Mouse (Mus musculus) CH12.LX (cell line): ENCODE measurements at regions not wholly inside any gene's neighbourhood (a gene's known extent, or its start where the extent isn't known, plus 50 kb on each side); places are given as distances from the start of the nearest gene placed in this dataset.

Experiments used
- DNase-seq: peaks from one replicate; pipeline ENCODE4 v3.0.0-alpha.2; 2013; ENCODE audit errors: extremely low read depth
- H3K27ac ChIP-seq: 2 replicates; pipeline ENCODE4 v1.5.1; 2012; ENCODE audit warnings: low read depth, mild to moderate bottlenecking, control low read depth, moderate library complexity; ENCODE audit not compliant: insufficient read depth
- H3K27me3 ChIP-seq: replicated peaks from 2 replicates; pipeline ENCODE3; 2012; ENCODE audit warnings: inconsistent platforms
- H3K36me3 ChIP-seq, 2 experiments: replicated peaks in 1 of 2; 2 replicates each; pipeline versions ENCODE3 to v1.6.1; 2012; ENCODE audit warnings: inconsistent platforms in 1 of 2, low read length in 1 of 2, mild to moderate bottlenecking in 1 of 2, mixed read lengths in 1 of 2, moderate library complexity in 1 of 2; ENCODE audit not compliant: control insufficient read depth in 1 of 2, insufficient read depth in 1 of 2
- H3K4me1 ChIP-seq, 2 experiments: 2 replicates each; pipeline ENCODE4 v1.6.1; 2012; ENCODE audit warnings: inconsistent platforms in 1 of 2, moderate library complexity in 1 of 2; ENCODE audit not compliant: insufficient read depth in 2 of 2, control insufficient read depth in 1 of 2
- H3K4me2 ChIP-seq: 2 replicates; pipeline ENCODE4 v1.6.1; 2012; ENCODE audit warnings: low read depth, mild to moderate bottlenecking, control low read depth; ENCODE audit not compliant: poor library complexity, insufficient read depth, severe bottlenecking
- H3K4me3 ChIP-seq, 3 experiments: fragments of 150-350 bp in 1 of 3; sonication (generic) in 1 of 3; replicated peaks in 1 of 3; 2 replicates each; pipeline versions ENCODE3 to v1.5.1; 2011 to 2012; ENCODE audit warnings: low read depth in 2 of 3, low read length in 2 of 3, mild to moderate bottlenecking in 2 of 3, moderate library complexity in 2 of 3, control low read depth in 1 of 3, improper control_type of control experiment in 1 of 3, inconsistent platforms in 1 of 3, mixed read lengths in 1 of 3; ENCODE audit not compliant: poor library complexity in 1 of 3
- H3K79me2 ChIP-seq: replicated peaks from 2 replicates; pipeline ENCODE4 v1.6.1; 2012; ENCODE audit warnings: mild to moderate bottlenecking, moderate library complexity; ENCODE audit not compliant: control insufficient read depth, poor library complexity, insufficient read depth, severe bottlenecking; ENCODE audit errors: extremely low read depth
- H3K9ac ChIP-seq: 2 replicates; pipeline ENCODE4 v1.6.1; 2012; ENCODE audit warnings: low read depth, mild to moderate bottlenecking, control low read depth, moderate library complexity; ENCODE audit not compliant: insufficient read depth
- H3K9me3 ChIP-seq: replicated peaks from 2 replicates; pipeline ENCODE3; 2012; ENCODE audit warnings: low read length, inconsistent platforms, mixed read lengths
- BHLHE40 ChIP-seq: IDR thresholded peaks from 2 replicates; pipeline ENCODE4 v1.6.1; 2011; ENCODE audit warnings: mild to moderate bottlenecking, low read depth, low read length, improper control_type of control experiment
- CHD1 ChIP-seq: IDR thresholded peaks from 2 replicates; pipeline ENCODE4 v1.6.1; 2012; ENCODE audit warnings: low read depth, low read length, improper control_type of control experiment, inconsistent platforms
- CHD2 ChIP-seq: IDR thresholded peaks from 2 replicates; pipeline ENCODE4 v1.6.1; 2011; ENCODE audit warnings: low read length, improper control_type of control experiment
- CTCF ChIP-seq, 2 experiments: IDR thresholded peaks in 1 of 2; conservative IDR thresholded peaks in 1 of 2; 2 replicates each; pipeline ENCODE4 v1.5.1; 2011 to 2012; ENCODE audit warnings: low read depth in 2 of 2, low read length in 2 of 2, improper control_type of control experiment in 1 of 2, inconsistent platforms in 1 of 2, mild to moderate bottlenecking in 1 of 2, moderate library complexity in 1 of 2
- E2F4 ChIP-seq: IDR thresholded peaks from 2 replicates; pipeline ENCODE4 v1.6.1; 2011; ENCODE audit warnings: low read depth, low read length, improper control_type of control experiment; ENCODE audit not compliant: insufficient replicate concordance
- EP300 ChIP-seq: IDR thresholded peaks from 2 replicates; pipeline ENCODE4 v1.6.1; 2011; ENCODE audit warnings: low read length, improper control_type of control experiment
- ETS1 ChIP-seq: conservative IDR thresholded peaks from 2 replicates; pipeline ENCODE4 v1.6.1; 2012; ENCODE audit warnings: low read depth, mild to moderate bottlenecking, inconsistent platforms, low read length, improper control_type of control experiment, moderate library complexity
- GABPA ChIP-seq: IDR thresholded peaks from 2 replicates; pipeline ENCODE4 v1.6.1; 2012; ENCODE audit warnings: low read depth, low read length, improper control_type of control experiment, inconsistent platforms; ENCODE audit not compliant: insufficient replicate concordance
- JUN ChIP-seq: IDR thresholded peaks from 2 replicates; pipeline ENCODE4 v1.6.1; 2011; ENCODE audit warnings: low read depth, mild to moderate bottlenecking, low read length, improper control_type of control experiment, moderate library complexity; ENCODE audit not compliant: insufficient read depth
- MEF2A ChIP-seq: IDR thresholded peaks from 2 replicates; pipeline ENCODE4 v1.6.1; 2014; ENCODE audit warnings: low read depth, mild to moderate bottlenecking, inconsistent platforms, low read length, improper control_type of control experiment, borderline replicate concordance
- MXI1 ChIP-seq: IDR thresholded peaks from 2 replicates; pipeline ENCODE4 v1.6.1; 2011; ENCODE audit warnings: mild to moderate bottlenecking, low read depth, low read length, improper control_type of control experiment
- MYC ChIP-seq: IDR thresholded peaks from 2 replicates; pipeline ENCODE4 v1.6.1; 2011; ENCODE audit warnings: low read depth, mild to moderate bottlenecking, improper control_type of control experiment, low read length
- NELFE ChIP-seq: IDR thresholded peaks from 2 replicates; pipeline ENCODE4 v1.6.1; 2011; ENCODE audit warnings: low read depth, low read length, improper control_type of control experiment
- NRF1 ChIP-seq: IDR thresholded peaks from 2 replicates; pipeline ENCODE4 v1.6.1; 2014; ENCODE audit warnings: low read depth, mild to moderate bottlenecking, inconsistent platforms, low read length, improper control_type of control experiment, moderate library complexity
- POLR2AphosphoS2 ChIP-seq: IDR thresholded peaks from 2 replicates; pipeline ENCODE4 v1.6.1; 2011; ENCODE audit warnings: low read depth, low read length, improper control_type of control experiment
- RAD21 ChIP-seq: IDR thresholded peaks from 2 replicates; pipeline ENCODE4 v1.6.1; 2011; ENCODE audit warnings: low read depth, mild to moderate bottlenecking, low read length, improper control_type of control experiment, moderate library complexity
- SIN3A ChIP-seq: IDR thresholded peaks from 2 replicates; pipeline ENCODE4 v1.6.1; 2012; ENCODE audit warnings: low read length, improper control_type of control experiment, inconsistent platforms
- SMC3 ChIP-seq: IDR thresholded peaks from 2 replicates; pipeline ENCODE4 v1.6.1; 2011; ENCODE audit warnings: low read depth, low read length, improper control_type of control experiment
- TCF12 ChIP-seq: IDR thresholded peaks from 2 replicates; pipeline ENCODE4 v1.6.1; 2014; ENCODE audit warnings: low read depth, mild to moderate bottlenecking, inconsistent platforms, low read length, improper control_type of control experiment
- ZMIZ1 ChIP-seq: IDR thresholded peaks from 2 replicates; pipeline ENCODE4 v1.6.1; 2012; ENCODE audit warnings: low read depth, mild to moderate bottlenecking, inconsistent platforms, low read length, improper control_type of control experiment
- dilution Hi-C: fragments of 300-500 bp; cut with MboI; formaldehyde crosslinking; loops from 2 replicates; pipeline ENCODE4 v1.14.3; 2020; ENCODE audit warnings: low sequenced_read_pairs; ENCODE audit not compliant: extremely low pct_unique_long_range_greater_than_20kb, extremely low pct_ligation_motif_present
- in situ Hi-C: fragments of 300-500 bp; cut with MboI; formaldehyde crosslinking; loops from 3 replicates; pipeline ENCODE4 v1.14.3; 2019; ENCODE audit warnings: low sequenced_read_pairs, low pct_ligation_motif_present, low pct_unique_long_range_greater_than_20kb, mixed read lengths

DNA sequence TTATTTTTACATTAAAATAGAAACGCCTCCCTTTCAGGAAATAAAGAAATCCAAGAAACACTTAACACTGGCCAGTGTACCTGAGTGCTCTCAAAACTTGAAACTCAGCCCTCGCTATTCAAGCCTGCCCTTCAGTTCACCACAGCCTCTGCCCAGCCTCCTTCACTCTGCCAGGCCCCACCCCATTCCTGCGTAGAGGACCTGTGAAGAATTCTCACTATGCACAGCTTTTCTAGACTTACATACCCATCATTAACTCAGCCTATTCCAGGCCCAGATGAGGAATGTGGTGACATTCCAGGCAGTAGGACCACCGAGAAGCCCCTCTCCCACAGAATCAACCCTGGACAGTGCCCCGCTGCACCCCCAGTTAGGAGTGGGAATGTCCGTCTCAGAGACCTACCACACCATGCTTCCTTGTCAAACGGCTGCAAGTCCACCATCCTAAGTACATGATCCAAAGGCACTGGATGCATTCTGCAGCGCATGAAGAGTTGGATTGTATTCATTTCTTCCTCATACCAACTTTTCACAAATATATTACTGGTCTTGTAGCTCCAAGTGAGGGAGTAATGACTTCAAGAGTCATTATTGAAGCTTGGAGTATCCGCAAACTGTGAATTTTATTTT is 150.0 kb upstream of the Cdkn3 start:
- TF ChIP-seq CTCF (conservative IDR thresholded peaks at IDR 0.05 in 1 of 2, IDR thresholded peaks at IDR 0.05 in 1 of 2; ENCODE audit: low read depth in 2 of 2, low read length in 2 of 2) = no peak
- TF ChIP-seq MYC = no peak
- Histone ChIP-seq H3K27ac (no peak overlapping the region), H3K9me3 (no peaks in the 10 kb centered on the region), H3K79me2 (no peaks in the 10 kb centered on the region), H3K4me2 (no peak overlapping the region), H3K4me1 (no peaks in the 10 kb centered on the region), H3K27me3 (no peaks in the 10 kb centered on the region), H3K36me3 (no peaks in the 10 kb centered on the region), H3K4me3 (no peak overlapping the region), H3K9ac (no peak overlapping the region)
- dilution Hi-C loops = no loop called here
- no peak for DNase-seq
- in situ Hi-C loops = no loop called here

DNA sequence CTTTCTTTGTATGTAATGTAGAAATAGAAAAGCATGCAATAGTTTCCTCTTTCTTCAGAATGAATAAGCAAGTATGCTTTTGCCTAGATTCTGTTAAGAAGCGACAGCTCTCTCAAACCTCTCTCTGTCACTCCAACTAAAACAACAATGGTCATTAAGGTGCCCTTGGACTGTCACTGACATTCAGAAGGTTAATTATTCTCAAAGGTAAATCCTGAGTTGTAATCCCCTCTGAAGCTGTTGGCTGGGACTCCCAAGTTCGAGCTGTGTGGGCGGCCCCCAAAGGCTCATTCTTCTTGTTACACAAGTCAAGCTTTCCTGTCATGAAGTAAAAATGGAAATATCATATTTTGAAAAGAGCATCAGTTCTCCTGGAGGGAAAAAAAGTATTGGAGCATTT is 153.6 kb upstream of the Cdkn3 start:
- dilution Hi-C loops = no loop called here
- H3K27ac ChIP-seq = no peak overlapping the region
- DNase-seq = no peak
- TF ChIP-seq JUN (no peak), TCF12 (no peak), GABPA (no peak), POLR2AphosphoS2 (no peak), CHD2 (no peak), SMC3 (no peak), BHLHE40 (no peak), ZMIZ1 (no peak), MEF2A (no peak), RAD21 (no peak), NRF1 (no peak), SIN3A (no peak), E2F4 (no peak), CTCF (conservative IDR thresholded peaks at IDR 0.05 in 1 of 2, IDR thresholded peaks at IDR 0.05 in 1 of 2; ENCODE audit: low read depth in 2 of 2, low read length in 2 of 2) (no peak), ETS1 (no peak), EP300 (no peak), MXI1 (no peak), NELFE (no peak), MYC (no peak), CHD1 (no peak)
- TF ChIP-seq, all 38 proteins: peak for 0
- H3K27me3 ChIP-seq = no peaks in the 10 kb centered on the region
- no peaks in the 10 kb centered on the region for H3K4me1 ChIP-seq
- H3K4me3 ChIP-seq = no peak overlapping the region
- H3K4me2 ChIP-seq = no peak overlapping the region
- H3K79me2 ChIP-seq = no peaks in the 10 kb centered on the region
- H3K36me3 ChIP-seq = no peaks in the 10 kb centered on the region
- H3K9ac ChIP-seq = no peak overlapping the region
- in situ Hi-C loops = no loop called here
- H3K9me3 ChIP-seq = no peaks in the 10 kb centered on the region
